Mouse (Mus musculus) lung, adult 10 weeks (tissue): Measurements from ENCODE around the gene Snx15. TPM values are rescaled to one million over a fixed set of nuclear protein-coding genes. Genes with fewer than 3 reads are reported as not detected.

Experiments used
- polyA plus RNA-seq: library from polyadenylated mRNA; stranded (reverse); fragments of 350-450 nt; fragmentation: Illumina TruSeq; extraction: RNeasy Lipid Tissue Mini Kit (QIAGEN cat#74804); gene quantifications from one replicate; pipeline ENCODE4 v1.2.3, GENCODE M21; 2014; ENCODE audit warnings: low read depth, low replicate concordance; ENCODE audit not compliant: insufficient read depth

Gene Snx15
- 19.4 TPM for polyA plus RNA-seq

GRCm38 (mm10) chr19:6127760-6128341 lies at the start of gene Snx15:
TSS of gene Snx15 (minus strand) at chr19:6128304.

GRCm38 (mm10) chr19:6141394-6141749 lies 13.3 kb upstream of the Snx15 start, which contains the start of gene Arl2:
TSS of gene Arl2 (minus strand) at chr19:6141548.

GRCm38 (mm10) chr19:6140678-6141393 lies 12.7 kb upstream of the Snx15 start, which contains the start of gene Batf2:
TSS of gene Batf2 (plus strand) at chr19:6140983.

GRCm38 (mm10) chr19:6117986-6118676 lies 10.0 kb downstream of the Snx15 start, which contains the start of gene Sac3d1:
TSS of gene Sac3d1 (minus strand) at chr19:6118650.

GRCm38 (mm10) chr19:6105586-6105985 lies 22.5 kb downstream of the Snx15 start, which contains the start of gene Naaladl1:
TSS of gene Naaladl1 (plus strand) at chr19:6105782.

GRCm38 (mm10) chr19:6094119-6094518 lies 34.0 kb downstream of the Snx15 start, which contains the start of gene AC131692.1:
TSS of gene AC131692.1 (plus strand) at chr19:6094419.

GRCm38 (mm10) chr19:6084478-6085248 lies 43.4 kb downstream of the Snx15 start, which contains the start of the genes Zfpl1 and Cdca5:
TSS of gene Zfpl1 (minus strand) at chr19:6084956.
TSS of gene Cdca5 (plus strand) at chr19:6084983.

GRCm38 (mm10) chr19:6082156-6082555 lies 45.9 kb downstream of the Snx15 start, which contains the start of gene Gm28374:
TSS of gene Gm28374 (minus strand) at chr19:6082256.

GRCm38 (mm10) chr19:6079983-6080480 lies 48.1 kb downstream of the Snx15 start, which contains the start of gene Tmem262:
TSS of gene Tmem262 (plus strand) at chr19:6080033.

GRCm38 (mm10) chr19:6076564-6077393 lies 51.3 kb downstream of the Snx15 start, which contains the start of gene Vps51:
TSS of gene Vps51 (minus strand) at chr19:6077231.

Other genes starting within 250 kb of the Snx15 start
- gene Tigd3, start 234.2 kb downstream of the Snx15 start, polyA plus RNA-seq, result 0.60 TPM
- 39.4 TPM for gene Dpf2, start 215.3 kb downstream of the Snx15 start, polyA plus RNA-seq
- 15.7 TPM for gene Cdc42ep2, start 203.5 kb downstream of the Snx15 start, polyA plus RNA-seq
- 10.7 TPM for gene Pola2, start 164.1 kb downstream of the Snx15 start, polyA plus RNA-seq
- gene Slc22a20, start 142.2 kb downstream of the Snx15 start, polyA plus RNA-seq, result not detected
- gene Capn1, start 112.4 kb downstream of the Snx15 start, polyA plus RNA-seq, result 30.1 TPM
- 23.8 TPM for gene Syvn1, start 81.7 kb downstream of the Snx15 start, polyA plus RNA-seq
- 25.9 TPM for gene Mrpl49, start 70.5 kb downstream of the Snx15 start, polyA plus RNA-seq
- 2,086 TPM for gene Fau, start 70.5 kb downstream of the Snx15 start, polyA plus RNA-seq
- 21.2 TPM for gene Znhit2, start 67.1 kb downstream of the Snx15 start, polyA plus RNA-seq
- gene Tm7sf2, start 59.9 kb downstream of the Snx15 start, polyA plus RNA-seq, result 10.4 TPM
- 30.5 TPM for gene Vps51, start 51.1 kb downstream of the Snx15 start, polyA plus RNA-seq
- gene Tmem262, start 48.3 kb downstream of the Snx15 start, polyA plus RNA-seq, result not detected
- gene Gm28374, start 46.0 kb downstream of the Snx15 start, polyA plus RNA-seq, result not detected
- gene Zfpl1, start 43.3 kb downstream of the Snx15 start, polyA plus RNA-seq, result 30.3 TPM
- gene Cdca5, start 43.3 kb downstream of the Snx15 start, polyA plus RNA-seq, result 0.73 TPM
- gene AC131692.1, start 33.9 kb downstream of the Snx15 start, polyA plus RNA-seq, result not detected
- gene Naaladl1, start 22.5 kb downstream of the Snx15 start, polyA plus RNA-seq, result not detected
- 9.6 TPM for gene Sac3d1, start 9.7 kb downstream of the Snx15 start, polyA plus RNA-seq
- 4.7 TPM for gene Batf2, start 12.7 kb upstream of the Snx15 start, polyA plus RNA-seq
- gene Arl2, start 13.2 kb upstream of the Snx15 start, polyA plus RNA-seq, result 47.3 TPM
- gene Majin, start 56.1 kb upstream of the Snx15 start, polyA plus RNA-seq, result 0.18 TPM
- 0.64 TPM for gene Gpha2, start 98.1 kb upstream of the Snx15 start, polyA plus RNA-seq
- gene Ppp2r5b, start 107.6 kb upstream of the Snx15 start, polyA plus RNA-seq, result 22.8 TPM
- 6.0 TPM for gene Atg2a, start 113.4 kb upstream of the Snx15 start, polyA plus RNA-seq
- 75.5 TPM for gene Ehd1, start 148.4 kb upstream of the Snx15 start, polyA plus RNA-seq
- 44.0 TPM for gene Cdc42bpg, start 178.2 kb upstream of the Snx15 start, polyA plus RNA-seq
- gene Men1, start 206.7 kb upstream of the Snx15 start, polyA plus RNA-seq, result 16.7 TPM
- gene Map4k2, start 212.8 kb upstream of the Snx15 start, polyA plus RNA-seq, result 49.4 TPM
- 58.0 TPM for gene Sf1, start 235.4 kb upstream of the Snx15 start, polyA plus RNA-seq